Mouse (Mus musculus): ENCODE results near the gene Kalrn.

DNA sequence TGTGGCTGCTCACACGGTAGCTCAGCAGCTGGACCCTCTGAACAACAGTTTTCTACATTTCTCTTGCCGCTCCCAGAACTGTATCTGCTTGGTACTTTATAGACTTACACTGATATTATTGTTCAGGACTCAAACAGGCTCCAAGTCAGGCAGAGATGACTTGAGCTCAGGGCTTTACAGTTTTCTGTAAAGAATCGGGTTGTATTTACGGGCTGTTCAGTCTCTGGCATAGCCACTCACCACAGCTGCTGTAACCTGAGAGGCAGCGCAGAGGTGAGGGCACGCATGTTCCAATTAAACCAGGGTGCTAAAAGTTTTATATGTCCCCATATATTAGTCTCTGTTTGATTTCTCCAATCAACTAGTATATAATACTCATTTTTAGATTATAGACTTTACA lies 373.8 kb downstream of the Kalrn start:
- no peak for TF ChIP-seq CTCF (conservative IDR thresholded peaks at IDR 0.05; ENCODE audit: low read length)
- TF ChIP-seq NANOG (IDR thresholded peaks at IDR 0.05; ENCODE audit: borderline replicate concordance, low read length), result no peak

Measured in E14TG2a.4 (cell line).